Mouse (Mus musculus) limb, embryonic 10.5 days (tissue): ENCODE data around the gene Olfr823. TPM values are rescaled to one million over a fixed set of nuclear protein-coding genes. Genes with fewer than 3 reads are reported as not detected.
A peak's percentile ranks its signal among the peaks of the same experiment; 100 is the strongest.
"Not testable (repeated sequence)": the region's sequence is repeated elsewhere in the genome, so short reads cannot be mapped to it uniquely, and the experiment has no call there.

Source experiments
- DNase-seq: peaks from one replicate; pipeline ENCODE4 v3.0.0-alpha.2; 2017; ENCODE audit warnings: low spot score
- H3K27ac ChIP-seq: fragments of 300-500 bp; sonication (generic); 2 replicates; pipeline ENCODE4 v1.5.1; 2016; ENCODE audit warnings: mild to moderate bottlenecking
- H3K27me3 ChIP-seq: fragments of 300-500 bp; sonication (generic); 2 replicates; pipeline ENCODE4 v1.6.1; 2016; ENCODE audit warnings: low read depth, mild to moderate bottlenecking; ENCODE audit not compliant: poor library complexity, severe bottlenecking
- H3K36me3 ChIP-seq: fragments of 300-500 bp; sonication (generic); 2 replicates; pipeline ENCODE4 v1.6.1; 2016; ENCODE audit warnings: mild to moderate bottlenecking, moderate library complexity
- H3K4me1 ChIP-seq: fragments of 300-500 bp; sonication (generic); 2 replicates; pipeline ENCODE4 v1.6.1; 2016
- H3K4me3 ChIP-seq: fragments of 300-500 bp; sonication (generic); 2 replicates; pipeline ENCODE4 v1.5.1; 2016; ENCODE audit warnings: mild to moderate bottlenecking, moderate library complexity
- H3K9me3 ChIP-seq: fragments of 300-500 bp; sonication (generic); replicated peaks from 2 replicates; pipeline ENCODE4 v1.6.1; 2016; ENCODE audit warnings: mild to moderate bottlenecking
- WGBS: fragments of 180-500 bp; shearing (Covaris S2); methylation state at CpG from one replicate; pipeline ENCODE4 v1.1.7; 2016; 5-methylcytosine and 5-hydroxymethylcytosine counted together
- polyA plus RNA-seq: library from polyadenylated mRNA; unstranded; fragments of >200 nt; fragmentation: Nextera tagmentation; extraction: Ambion mirVana; gene quantifications from 2 replicates; pipeline ENCODE4 v1.2.1, GENCODE M21; 2016

Gene Olfr823
- not detected in 2 replicates for polyA plus RNA-seq

- WGBS, result 70% methylated on average over 1 of the region's 1 CpGs
- H3K9me3 ChIP-seq, H3K4me3 ChIP-seq, H3K27me3 ChIP-seq, H3K4me1 ChIP-seq, H3K36me3 ChIP-seq, DNase-seq, H3K27ac ChIP-seq: not testable (repeated sequence)
Measured at GRCm38 (mm10) chr10:130115283-130115682, at the start of gene Olfr823. Gene Olfr823, minus strand, starts transcription at chr10:130115383.

GRCm38 (mm10) chr10:130144121-130144520 lies 28.9 kb upstream of the Olfr823 start:
- H3K27me3 ChIP-seq, result no peaks in the 10 kb centered on the region
- no peaks in the 10 kb centered on the region for H3K36me3 ChIP-seq
- H3K9me3 ChIP-seq, result no peaks in the 10 kb centered on the region
- no peaks in the 10 kb centered on the region for H3K4me1 ChIP-seq
- WGBS, result 76% methylated on average over 5 of the region's 5 CpGs
- DNase-seq, result no peak
- H3K27ac ChIP-seq, result no peak overlapping the region
- no peak overlapping the region for H3K4me3 ChIP-seq

DNA sequence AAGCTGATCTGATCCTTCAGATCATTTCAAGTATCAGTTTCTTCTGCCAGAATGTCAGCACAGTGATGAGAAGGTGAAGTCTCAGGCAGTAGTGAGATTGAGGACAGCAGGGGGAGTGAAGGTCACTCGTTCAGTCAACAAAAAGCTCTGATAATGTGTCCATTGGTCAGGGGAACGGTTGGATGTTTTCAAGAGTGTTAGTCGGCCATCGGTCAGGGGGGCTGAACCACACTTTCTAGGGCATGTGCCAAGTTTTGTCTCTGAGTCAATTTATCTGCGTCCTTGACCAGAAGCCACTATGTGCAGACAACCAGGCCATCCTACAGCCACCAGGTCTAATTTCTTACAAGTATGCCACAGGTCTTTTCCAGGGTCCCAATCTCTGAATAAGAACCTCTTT lies 27.3 kb upstream of the Olfr823 start:
- DNase-seq, H3K36me3 ChIP-seq, H3K9me3 ChIP-seq, H3K4me3 ChIP-seq, H3K4me1 ChIP-seq, H3K27me3 ChIP-seq, H3K27ac ChIP-seq: not testable (repeated sequence)
- WGBS, result 90% methylated on average over 5 of the region's 5 CpGs

GRCm38 (mm10) chr10:130134811-130135210 lies 19.6 kb upstream of the Olfr823 start:
- H3K9me3 ChIP-seq, result no peaks in the 10 kb centered on the region
- no peaks in the 10 kb centered on the region for H3K27me3 ChIP-seq
- H3K4me1 ChIP-seq, result no peaks in the 10 kb centered on the region
- H3K36me3 ChIP-seq, result no peaks in the 10 kb centered on the region
- H3K4me3 ChIP-seq, result no peak overlapping the region
- DNase-seq, result no peak
- no peak overlapping the region for H3K27ac ChIP-seq

DNA sequence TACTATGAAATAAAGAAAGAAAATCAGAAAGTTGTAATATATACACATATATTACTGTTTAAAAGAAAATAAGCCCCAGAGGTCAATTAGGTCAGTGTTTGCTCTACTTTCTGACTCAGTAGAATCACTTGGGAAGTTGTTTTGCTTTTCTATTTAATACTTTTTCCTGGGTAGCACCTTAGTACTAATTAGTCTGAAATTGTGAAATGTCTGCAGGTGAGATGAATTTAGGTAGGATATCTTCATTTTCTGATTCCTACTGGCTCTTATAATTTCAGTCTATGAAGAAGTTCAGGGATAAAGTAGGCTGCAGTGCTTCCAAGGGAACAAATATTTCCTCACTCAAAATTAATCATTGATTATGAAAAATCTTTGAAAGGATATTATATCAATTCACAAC lies 14.7 kb upstream of the Olfr823 start, which contains the start of gene Olfr824:
Gene Olfr824, minus strand, starts transcription at position 101 of the 400 bp plus-strand sequence.
- not testable (repeated sequence) for H3K27me3 ChIP-seq, H3K4me1 ChIP-seq, H3K36me3 ChIP-seq, H3K9me3 ChIP-seq, H3K27ac ChIP-seq, H3K4me3 ChIP-seq, DNase-seq

GRCm38 (mm10) chr10:130116045-130116444 lies 862 bp upstream of the Olfr823 start:
- H3K36me3 ChIP-seq, DNase-seq, H3K9me3 ChIP-seq, H3K27me3 ChIP-seq, H3K4me3 ChIP-seq, H3K27ac ChIP-seq, H3K4me1 ChIP-seq: not testable (repeated sequence)
- 76% methylated on average over 3 of the region's 3 CpGs for WGBS

DNA sequence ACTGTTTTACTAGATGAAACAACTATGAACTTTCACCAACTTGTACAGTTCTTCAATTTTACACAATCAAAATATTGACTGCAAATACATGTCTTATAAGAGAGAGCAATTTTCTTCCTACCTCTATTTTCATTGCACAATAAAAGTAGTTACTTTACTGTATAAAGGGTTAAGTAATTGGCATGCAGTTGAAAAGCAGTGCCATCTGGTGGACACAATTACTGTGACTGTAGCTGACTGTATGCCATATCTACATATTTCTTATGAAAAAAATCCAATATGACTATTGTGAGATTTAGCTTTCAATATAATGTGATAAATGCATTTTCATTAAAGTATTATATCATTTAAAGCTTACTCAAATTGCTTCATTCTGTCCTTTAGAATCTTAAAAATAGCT lies 19.1 kb downstream of the Olfr823 start:
- no peak for DNase-seq

GRCm38 (mm10) chr10:130092838-130093440 lies 22.2 kb downstream of the Olfr823 start:
- Histone ChIP-seq H3K27me3 (no peaks in the 10 kb centered on the region), H3K4me3 (no peak overlapping the region), H3K36me3 (no peaks in the 10 kb centered on the region), H3K9me3 (no peaks in the 10 kb centered on the region), H3K27ac (no peak overlapping the region), H3K4me1 (no peaks in the 10 kb centered on the region)
- peak; percentile 64 for DNase-seq
- 21% methylated on average over 5 of the region's 5 CpGs for WGBS

More for the DNA sequence above, 19.1 kb downstream of the Olfr823 start:
- Histone ChIP-seq H3K4me1 (no peaks in the 10 kb centered on the region), H3K27me3 (no peaks in the 10 kb centered on the region), H3K27ac (no peak overlapping the region), H3K36me3 (no peaks in the 10 kb centered on the region), H3K9me3 (no peaks in the 10 kb centered on the region), H3K4me3 (no peak overlapping the region)

DNA sequence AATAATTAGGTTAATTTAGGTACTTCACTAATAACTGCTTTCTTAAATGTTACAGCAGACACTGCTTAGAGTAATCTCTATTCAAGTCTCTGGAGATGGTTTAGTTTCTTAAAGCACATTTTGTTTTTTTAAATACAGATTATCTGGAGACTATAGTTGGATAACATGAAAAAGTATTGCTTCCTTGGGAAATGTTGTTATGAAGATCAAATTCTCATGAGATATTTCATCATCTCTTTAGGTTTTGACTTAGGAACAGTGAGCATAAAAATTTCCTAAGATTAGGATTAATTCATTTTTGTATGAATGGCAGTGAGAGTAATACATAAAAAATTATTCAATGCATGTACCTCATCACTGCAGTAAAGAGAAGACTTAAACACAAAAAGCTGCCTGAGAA lies 44.3 kb downstream of the Olfr823 start, which contains the start of gene Olfr822:
Gene Olfr822, plus strand, starts transcription at position 301 of the 400 bp plus-strand sequence.
- Histone ChIP-seq H3K9me3 (no peaks in the 10 kb centered on the region), H3K4me3 (no peak within 1 kb of the TSS), H3K4me1 (no peaks in the 10 kb centered on the region), H3K36me3 (no peaks in the 10 kb centered on the region), H3K27me3 (no peaks in the 10 kb centered on the region), H3K27ac (no peak within 1 kb of the TSS)
- DNase-seq, result no peak

Other genes starting within 250 kb of the Olfr823 start
- gene Olfr814, start 235.5 kb downstream of the Olfr823 start, polyA plus RNA-seq, result not detected in 2 replicates
- not detected in 2 replicates for gene Olfr815, start 209.5 kb downstream of the Olfr823 start, polyA plus RNA-seq
- not detected in 2 replicates for gene Olfr816, start 199.8 kb downstream of the Olfr823 start, polyA plus RNA-seq
- not detected in 2 replicates for gene Olfr818, start 166.3 kb downstream of the Olfr823 start, polyA plus RNA-seq
- gene Olfr819, start 148.1 kb downstream of the Olfr823 start, polyA plus RNA-seq, result not detected in 2 replicates
- not detected in 2 replicates for gene Olfr247, start 139.2 kb downstream of the Olfr823 start, polyA plus RNA-seq
- gene Gm10310, start 130.3 kb downstream of the Olfr823 start, polyA plus RNA-seq, result not detected in 2 replicates
- gene Olfr820, start 102.8 kb downstream of the Olfr823 start, polyA plus RNA-seq, result not detected in 2 replicates
- not detected in 2 replicates for gene Olfr821, start 85.0 kb downstream of the Olfr823 start, polyA plus RNA-seq
- not detected in 2 replicates for gene Olfr822, start 44.2 kb downstream of the Olfr823 start, polyA plus RNA-seq
- not detected in 2 replicates for gene Olfr824, start 14.6 kb upstream of the Olfr823 start, polyA plus RNA-seq
- gene Olfr825, start 51.4 kb upstream of the Olfr823 start, polyA plus RNA-seq, result not detected in 2 replicates
- not detected in 2 replicates for gene Olfr826, start 68.8 kb upstream of the Olfr823 start, polyA plus RNA-seq
- not detected in 2 replicates for gene Olfr827, start 99.0 kb upstream of the Olfr823 start, polyA plus RNA-seq
- 0.05 and 0.11 TPM in 2 replicates for gene Neurod4, start 164.9 kb upstream of the Olfr823 start, polyA plus RNA-seq
- gene Tespa1, start 207.5 kb upstream of the Olfr823 start, polyA plus RNA-seq, result 0.19 TPM in 1 of 2 replicates, not detected in the other